Mouse (Mus musculus) stomach, postnatal 0 days (tissue): ENCODE results near the gene Bend6. TPM values are rescaled to one million over a fixed set of nuclear protein-coding genes. Genes with fewer than 3 reads are reported as not detected.
A peak's percentile ranks its signal among the peaks of the same experiment; 100 is the strongest.

Experiments
- ATAC-seq: fragments of 200-750 bp; cut with Nextera tagmentation; 2 replicates; pipeline ENCODE4 v1.8.0; 2017; ENCODE audit not compliant: low FRiP score, low TSS enrichment
- DNase-seq: peaks from one replicate; pipeline ENCODE4 v3.0.0-alpha.2; 2016; ENCODE audit warnings: low spot score
- H3K27ac ChIP-seq: fragments of 300-500 bp; sonication (generic); replicated peaks from 2 replicates; pipeline ENCODE4 v1.5.1; 2014; ENCODE audit warnings: mild to moderate bottlenecking, control low read depth
- H3K27me3 ChIP-seq: fragments of 300-500 bp; sonication (generic); 2 replicates; pipeline ENCODE4 v1.6.1; 2014; ENCODE audit warnings: low read length; ENCODE audit not compliant: control insufficient read depth, insufficient read depth
- H3K36me3 ChIP-seq: fragments of 300-500 bp; sonication (generic); 2 replicates; pipeline ENCODE4 v1.6.1; 2014; ENCODE audit warnings: low read length, mixed read lengths; ENCODE audit not compliant: control insufficient read depth, insufficient read depth
- H3K4me1 ChIP-seq: fragments of 300-500 bp; sonication (generic); replicated peaks from 2 replicates; pipeline ENCODE4 v1.6.1; 2014; ENCODE audit warnings: antibody characterized with exemption; ENCODE audit not compliant: control insufficient read depth, insufficient read depth
- H3K4me2 ChIP-seq: fragments of 300-500 bp; sonication (generic); replicated peaks from 2 replicates; pipeline ENCODE4 v1.6.1; 2014; ENCODE audit warnings: low read depth, mild to moderate bottlenecking, control low read depth, moderate library complexity
- H3K4me3 ChIP-seq: fragments of 300-500 bp; sonication (generic); 2 replicates; pipeline ENCODE4 v1.5.1; 2014; ENCODE audit warnings: low read depth, low read length, control low read depth
- H3K9ac ChIP-seq: fragments of 300-500 bp; sonication (generic); 2 replicates; pipeline ENCODE4 v1.6.1; 2014; ENCODE audit warnings: mild to moderate bottlenecking, low read length, control low read depth, mixed read lengths
- H3K9me3 ChIP-seq: fragments of 300-500 bp; sonication (generic); 2 replicates; pipeline ENCODE4 v1.6.1; 2016; ENCODE audit warnings: low read length; ENCODE audit not compliant: control insufficient read depth
- CTCF ChIP-seq: IDR thresholded peaks from 2 replicates; pipeline ENCODE4 v1.5.1; 2016; ENCODE audit warnings: antibody characterized with exemption, low read depth, mild to moderate bottlenecking, moderate library complexity
- EP300 ChIP-seq: optimal IDR thresholded peaks from 2 replicates; pipeline ENCODE3; 2016; ENCODE audit warnings: antibody characterized with exemption
- WGBS: fragments of 180-500 bp; shearing (Covaris S2); extraction: QIAGEN DNeasy Blood & Tissue Kit; methylation state at CpG from one replicate; pipeline ENCODE4 v1.1.7; 2014; 5-methylcytosine and 5-hydroxymethylcytosine counted together
- polyA plus RNA-seq: library from polyadenylated mRNA; unstranded; fragments of >200 nt; fragmentation: Nextera tagmentation; extraction: Ambion mirVana; gene quantifications from 2 replicates; pipeline ENCODE4 v1.2.1, GENCODE M21; 2015

Gene Bend6
- polyA plus RNA-seq, 1 experiment from 2014 or later: 0.86 TPM

DNA sequence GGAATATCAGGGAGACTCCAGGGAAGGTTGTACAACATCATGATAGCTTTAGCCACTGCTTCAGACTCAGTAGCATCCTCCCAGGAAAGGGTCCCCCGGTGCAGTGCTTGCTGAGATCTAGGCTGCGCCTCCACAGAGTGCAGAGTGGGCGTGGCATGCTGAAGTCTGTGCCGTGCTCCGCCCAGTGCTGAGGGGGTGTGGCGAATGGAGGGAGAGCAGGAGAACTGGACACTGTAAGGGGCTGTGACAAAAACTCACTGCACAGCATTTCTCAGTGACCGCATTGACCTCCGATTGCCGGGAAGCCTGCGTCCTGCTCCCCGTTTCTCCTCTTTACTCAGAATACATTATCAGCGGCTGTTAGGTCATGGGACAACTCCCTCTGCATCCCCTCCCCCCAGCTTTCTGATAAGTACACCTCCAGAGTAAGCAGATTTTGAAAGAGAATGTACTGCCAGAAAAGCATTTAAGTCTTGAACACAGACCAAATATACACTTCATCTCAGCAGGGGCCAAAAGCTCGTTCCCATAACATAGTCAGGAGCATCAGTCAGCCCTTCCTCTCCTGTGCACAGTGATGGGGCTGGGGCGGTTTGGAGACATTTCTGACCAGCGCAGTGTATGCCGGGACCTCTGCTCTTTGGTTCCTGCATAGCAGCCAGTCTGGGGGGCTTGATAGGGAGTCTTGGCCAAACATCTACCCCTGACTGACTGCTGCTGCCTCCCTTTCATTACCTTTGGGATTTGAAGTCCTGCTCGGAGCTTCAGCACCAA, 37.5 kb upstream of the Bend6 start:
- Histone ChIP-seq H3K4me1 (no peaks in the 10 kb centered on the region), H3K27ac (no peak overlapping the region), H3K36me3 (no peaks in the 10 kb centered on the region), H3K9me3 (no peaks in the 10 kb centered on the region), H3K4me3 (no peak overlapping the region), H3K27me3 (no peaks in the 10 kb centered on the region), H3K4me2 (peak overlapping the region; percentile 42), H3K9ac (no peak overlapping the region)
- peak; percentile 92 for ATAC-seq
- TF ChIP-seq CTCF (no peak), EP300 (no peak)
- WGBS: 36% methylated on average over 17 of the region's 17 CpGs
- DNase-seq: peak; percentile 77

DNA sequence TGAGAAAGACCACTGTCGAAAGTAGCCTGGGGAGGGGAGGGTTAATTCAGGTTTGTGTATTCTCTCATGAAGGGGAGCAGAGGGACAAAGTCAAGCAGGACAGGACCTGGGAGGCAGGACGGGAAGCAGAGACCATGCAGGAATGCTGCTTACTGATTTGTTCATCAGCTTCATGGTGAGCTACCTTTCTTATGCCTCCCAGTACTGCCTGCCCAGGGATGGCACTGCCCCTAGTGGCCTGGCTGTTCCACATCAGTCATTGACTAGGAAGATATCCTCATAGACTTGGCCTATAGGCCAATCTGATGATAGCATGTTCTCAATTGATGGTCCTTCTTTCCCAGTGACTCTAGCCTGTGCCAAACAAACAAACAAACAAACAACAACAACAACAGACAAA, 36.3 kb upstream of the Bend6 start:
- WGBS: 71% methylated on average over 2 of the region's 2 CpGs
- TF ChIP-seq EP300 (no peak), CTCF (peak; percentile 38; the same call in 1 of the 2 replicates)
- no peaks in the 10 kb centered on the region for H3K4me1 ChIP-seq
- DNase-seq (no peak), ATAC-seq (no peak)
- no peak overlapping the region for H3K9ac ChIP-seq
- H3K27ac ChIP-seq: no peak overlapping the region
- no peak overlapping the region for H3K4me2 ChIP-seq
- no peaks in the 10 kb centered on the region for H3K36me3 ChIP-seq
- H3K4me3 ChIP-seq: no peak overlapping the region
- H3K27me3 ChIP-seq: no peaks in the 10 kb centered on the region
- no peaks in the 10 kb centered on the region for H3K9me3 ChIP-seq

DNA sequence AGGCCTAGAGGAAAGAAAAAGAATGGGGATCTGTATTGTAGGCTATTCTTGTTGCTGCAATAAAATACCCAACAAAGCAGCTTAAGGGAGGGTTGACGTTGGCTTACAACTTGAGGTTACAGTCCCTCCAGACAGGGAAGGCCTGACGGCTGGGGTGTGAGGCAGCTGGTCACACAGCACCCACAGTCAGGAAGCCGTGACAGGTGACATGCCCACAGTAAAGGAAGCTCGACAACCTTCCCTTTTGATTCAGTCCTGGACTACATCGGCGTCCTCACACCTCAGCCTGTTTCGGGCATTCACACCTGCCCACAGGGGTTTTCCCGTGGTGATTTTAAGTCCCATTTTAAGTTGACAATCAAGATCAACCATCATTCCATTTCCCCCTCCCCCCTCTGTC, 35.0 kb upstream of the Bend6 start:
- Histone ChIP-seq H3K4me1 (no peaks in the 10 kb centered on the region), H3K36me3 (no peaks in the 10 kb centered on the region), H3K9me3 (no peaks in the 10 kb centered on the region), H3K4me3 (no peak overlapping the region), H3K9ac (no peak overlapping the region), H3K27ac (no peak overlapping the region), H3K27me3 (no peaks in the 10 kb centered on the region), H3K4me2 (no peak overlapping the region)
- DNase-seq (no peak), ATAC-seq (no peak)
- no peak for TF ChIP-seq EP300
- TF ChIP-seq CTCF: no peak
- WGBS: 87% methylated on average over 8 of the region's 8 CpGs

DNA sequence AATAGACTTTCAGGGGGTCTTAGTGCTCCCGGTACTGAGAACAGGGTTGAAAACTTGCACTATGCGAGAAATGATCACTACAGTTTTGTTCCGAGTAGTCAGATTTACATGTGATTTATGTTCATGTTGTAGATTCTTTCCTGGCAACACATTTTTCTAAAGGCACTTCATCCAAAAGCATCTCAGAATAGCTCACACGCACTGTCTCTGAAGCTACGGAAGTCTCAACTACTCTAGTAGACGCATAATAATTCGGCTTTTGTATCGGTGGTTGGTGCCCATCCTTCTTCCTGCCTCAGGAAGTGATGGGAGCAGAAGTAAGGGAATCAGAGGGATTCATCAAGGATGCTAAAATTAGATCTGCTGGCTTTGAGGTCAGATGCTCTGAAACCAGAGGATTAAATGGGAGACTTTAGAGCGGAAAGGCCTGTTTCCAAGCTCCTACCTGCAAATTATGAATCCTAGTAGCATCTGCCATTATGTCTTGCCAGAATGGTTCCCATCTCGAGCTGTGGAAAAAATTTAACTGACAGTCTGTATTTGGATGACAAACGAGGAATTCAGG, 32.8 kb upstream of the Bend6 start:
- TF ChIP-seq CTCF (no peak), EP300 (no peak)
- WGBS: 79% methylated on average over 11 of the region's 11 CpGs
- ATAC-seq (no peak), DNase-seq (no peak)
- no peaks in the 10 kb centered on the region for H3K9me3 ChIP-seq
- no peaks in the 10 kb centered on the region for H3K27me3 ChIP-seq
- no peak overlapping the region for H3K9ac ChIP-seq
- no peaks in the 10 kb centered on the region for H3K36me3 ChIP-seq
- H3K4me3 ChIP-seq: no peak overlapping the region
- H3K27ac ChIP-seq: no peak overlapping the region
- H3K4me2 ChIP-seq: no peak overlapping the region
- H3K4me1 ChIP-seq: no peaks in the 10 kb centered on the region

DNA sequence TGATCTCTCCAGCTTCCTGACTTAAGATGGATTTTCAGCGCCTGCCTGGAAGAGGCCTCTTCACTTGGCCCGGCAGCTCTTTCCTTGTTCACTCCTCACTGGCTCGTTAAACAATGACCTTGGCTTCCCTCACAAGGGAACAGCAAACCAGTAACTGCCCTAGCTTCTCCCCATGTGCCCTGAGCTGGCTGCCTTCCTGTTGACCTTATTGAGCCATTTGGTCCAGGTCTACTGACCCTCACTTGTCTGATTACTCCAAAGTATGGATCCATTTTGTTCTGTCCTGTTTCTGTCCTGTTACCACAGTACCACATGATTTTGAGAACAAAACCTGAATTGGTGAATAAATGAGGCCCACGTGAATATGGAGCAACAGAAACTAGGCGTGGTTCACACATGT, 32.2 kb upstream of the Bend6 start:
- Histone ChIP-seq H3K27ac (no peak overlapping the region), H3K4me3 (no peak overlapping the region), H3K4me1 (no peaks in the 10 kb centered on the region), H3K36me3 (no peaks in the 10 kb centered on the region), H3K9me3 (no peaks in the 10 kb centered on the region), H3K9ac (no peak overlapping the region), H3K27me3 (no peaks in the 10 kb centered on the region), H3K4me2 (no peak overlapping the region)
- TF ChIP-seq EP300 (no peak), CTCF (no peak)
- DNase-seq: no peak
- ATAC-seq: no peak
- WGBS: 83% methylated on average over 5 of the region's 5 CpGs

DNA sequence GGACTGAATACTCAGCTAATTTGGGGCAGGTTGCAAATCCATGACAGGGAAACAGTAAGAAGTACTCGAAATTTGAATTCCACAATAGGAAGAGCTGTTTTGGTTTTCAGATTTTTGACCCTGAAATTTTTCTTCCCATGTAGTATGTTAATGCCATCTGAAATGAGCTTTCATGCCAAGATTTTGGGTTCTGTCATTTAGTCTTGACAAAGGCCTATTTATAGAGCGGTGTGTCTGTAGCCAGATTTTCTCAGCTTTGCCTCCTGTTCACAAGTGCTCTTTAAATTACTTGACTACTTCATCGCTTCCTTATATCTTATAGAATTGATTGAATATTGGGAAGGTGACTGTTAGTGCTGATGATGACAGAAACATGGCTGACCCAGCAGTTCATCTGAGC, 28.3 kb upstream of the Bend6 start:
- no peak for TF ChIP-seq CTCF
- no peak for TF ChIP-seq EP300
- WGBS: 80% methylated on average over 3 of the region's 3 CpGs
- Histone ChIP-seq H3K27ac (no peak overlapping the region), H3K4me3 (no peak overlapping the region), H3K4me1 (no peaks in the 10 kb centered on the region), H3K9me3 (no peaks in the 10 kb centered on the region), H3K4me2 (no peak overlapping the region), H3K9ac (no peak overlapping the region), H3K27me3 (no peaks in the 10 kb centered on the region), H3K36me3 (no peaks in the 10 kb centered on the region)
- no peak for DNase-seq
- no peak for ATAC-seq
